Mouse (Mus musculus): Measurements from ENCODE around the gene Naa50. TPM values are rescaled to one million over a fixed set of nuclear protein-coding genes. Genes with fewer than 3 reads are reported as not detected.

Gene Naa50
- polyA plus RNA-seq, 1 experiment: 34.7 TPM

DNA sequence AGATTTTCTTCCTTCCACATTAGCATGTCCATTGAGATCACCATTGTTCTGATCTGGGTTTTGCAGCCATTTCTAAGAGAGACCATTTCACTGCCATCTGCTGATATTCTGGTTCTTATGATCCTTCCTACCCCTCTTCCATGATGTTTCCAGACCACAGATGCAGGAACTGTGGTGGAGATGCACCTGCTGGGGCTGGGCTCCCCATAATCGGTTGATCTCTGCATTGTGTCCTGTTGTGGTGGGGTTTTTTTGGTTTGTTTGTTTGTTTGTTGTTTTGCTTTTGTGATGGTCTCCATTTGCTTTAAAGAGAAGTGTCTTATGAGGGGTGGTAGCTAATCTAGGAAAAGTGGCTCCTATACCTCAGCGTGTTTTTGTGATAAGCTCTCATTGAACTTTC, 36.9 kb downstream of the Naa50 start:
- no peaks in the 10 kb centered on the region for H3K27me3 ChIP-seq (ENCODE audit: control insufficient read depth, insufficient read depth, insufficient read length)
- no peak overlapping the region for H3K4me2 ChIP-seq (ENCODE audit: low read depth)
- TF ChIP-seq POLR2AphosphoS2 (IDR thresholded peaks at IDR 0.05; ENCODE audit: insufficient read length, low read depth) (no peak), CEBPB (IDR thresholded peaks at IDR 0.05; ENCODE audit: insufficient read depth, poor library complexity, severe bottlenecking) (no peak), TCF3 (IDR thresholded peaks at IDR 0.05; ENCODE audit: insufficient read length, low read depth) (no peak), POLR2A (IDR thresholded peaks at IDR 0.05; ENCODE audit: insufficient read length, low read depth) (no peak), SRF (IDR thresholded peaks at IDR 0.05; ENCODE audit: control insufficient read depth, insufficient read length, low read depth) (no peak), MYOG (IDR thresholded peaks at IDR 0.05; ENCODE audit: control insufficient read depth in 1 of 3, insufficient read depth in 1 of 3, insufficient read length in 2 of 3, low read depth in 2 of 3) (no peak), TCF12 (IDR thresholded peaks at IDR 0.05; ENCODE audit: insufficient read depth, poor library complexity, severe bottlenecking) (no peak), E2F4 (IDR thresholded peaks at IDR 0.05; ENCODE audit: insufficient read depth) (no peak), MYOD1 (IDR thresholded peaks at IDR 0.05; ENCODE audit: control insufficient read depth in 1 of 3, insufficient read length in 2 of 3, low read depth in 2 of 3) (no peak), USF1 (IDR thresholded peaks at IDR 0.05; ENCODE audit: low read depth) (no peak), REST (IDR thresholded peaks at IDR 0.05; ENCODE audit: insufficient read depth, insufficient read length) (no peak), MAX (IDR thresholded peaks at IDR 0.05; ENCODE audit: low read depth) (no peak)
- peaks cover 36% of the 10 kb centered on the region for H3K79me2 ChIP-seq (ENCODE audit: control insufficient read depth, insufficient read depth)
- no peak overlapping the region for H3K4me3 ChIP-seq
- H3K36me3 ChIP-seq (ENCODE audit: control insufficient read depth, insufficient read depth): no peaks in the 10 kb centered on the region
- no peak overlapping the region for H3ac ChIP-seq (ENCODE audit: control insufficient read depth, insufficient read length)

GRCm38 (mm10) chr16:44178555-44178954, 38.9 kb downstream of the Naa50 start:
- no peaks in the 10 kb centered on the region for H3K36me3 ChIP-seq (ENCODE audit: control insufficient read depth, insufficient read depth)
- no peak for TF ChIP-seq REST (IDR thresholded peaks at IDR 0.05; ENCODE audit: insufficient read depth, insufficient read length)
- TF ChIP-seq SRF (IDR thresholded peaks at IDR 0.05; ENCODE audit: control insufficient read depth, insufficient read length, low read depth): no peak
- TF ChIP-seq MYOG (IDR thresholded peaks at IDR 0.05; ENCODE audit: control insufficient read depth in 1 of 3, insufficient read depth in 1 of 3, insufficient read length in 2 of 3, low read depth in 2 of 3): no peak
- TF ChIP-seq USF1 (IDR thresholded peaks at IDR 0.05; ENCODE audit: low read depth): no peak
- no peak for TF ChIP-seq TCF3 (IDR thresholded peaks at IDR 0.05; ENCODE audit: insufficient read length, low read depth)
- TF ChIP-seq E2F4 (IDR thresholded peaks at IDR 0.05; ENCODE audit: insufficient read depth): no peak
- no peak for TF ChIP-seq CEBPB (IDR thresholded peaks at IDR 0.05; ENCODE audit: insufficient read depth, poor library complexity, severe bottlenecking)
- no peak for TF ChIP-seq TCF12 (IDR thresholded peaks at IDR 0.05; ENCODE audit: insufficient read depth, poor library complexity, severe bottlenecking)
- no peaks in the 10 kb centered on the region for H3K27me3 ChIP-seq (ENCODE audit: control insufficient read depth, insufficient read depth, insufficient read length)
- H3K4me2 ChIP-seq (ENCODE audit: low read depth): no peak overlapping the region
- H3K79me2 ChIP-seq (ENCODE audit: control insufficient read depth, insufficient read depth): peaks cover 37% of the 10 kb centered on the region
- H3ac ChIP-seq (ENCODE audit: control insufficient read depth, insufficient read length): no peak overlapping the region
- H3K4me3 ChIP-seq: no peak overlapping the region

- TF ChIP-seq REST (IDR thresholded peaks at IDR 0.05; ENCODE audit: insufficient read depth, insufficient read length) (no peak), SRF (IDR thresholded peaks at IDR 0.05; ENCODE audit: control insufficient read depth, insufficient read length, low read depth) (no peak), CEBPB (IDR thresholded peaks at IDR 0.05; ENCODE audit: insufficient read depth, poor library complexity, severe bottlenecking) (no peak), E2F4 (IDR thresholded peaks at IDR 0.05; ENCODE audit: insufficient read depth) (no peak), USF1 (IDR thresholded peaks at IDR 0.05; ENCODE audit: low read depth) (no peak), POLR2A (IDR thresholded peaks at IDR 0.05; ENCODE audit: insufficient read length, low read depth) (no peak), MAX (IDR thresholded peaks at IDR 0.05; ENCODE audit: low read depth) (no peak), MYOD1 (IDR thresholded peaks at IDR 0.05; ENCODE audit: control insufficient read depth in 1 of 3, insufficient read length in 2 of 3, low read depth in 2 of 3) (no peak), MYOG (IDR thresholded peaks at IDR 0.05; ENCODE audit: control insufficient read depth in 1 of 3, insufficient read depth in 1 of 3, insufficient read length in 2 of 3, low read depth in 2 of 3) (no peak), TCF12 (IDR thresholded peaks at IDR 0.05; ENCODE audit: insufficient read depth, poor library complexity, severe bottlenecking) (no peak)
- Histone ChIP-seq H3K27me3 (ENCODE audit: control insufficient read depth, insufficient read depth, insufficient read length) (no peaks in the 10 kb centered on the region), H3ac (ENCODE audit: control insufficient read depth, insufficient read length) (no peak overlapping the region), H3K36me3 (ENCODE audit: control insufficient read depth, insufficient read depth) (no peaks in the 10 kb centered on the region), H3K4me3 (no peak overlapping the region), H3K4me2 (ENCODE audit: low read depth) (no peak overlapping the region), H3K79me2 (ENCODE audit: control insufficient read depth, insufficient read depth) (peaks cover 4% of the 10 kb centered on the region)
Observed at GRCm38 (mm10) chr16:44182597-44182996, 43.0 kb downstream of the Naa50 start.

- Histone ChIP-seq H3ac (ENCODE audit: control insufficient read depth, insufficient read length) (no peak overlapping the region), H3K36me3 (ENCODE audit: control insufficient read depth, insufficient read depth) (no peaks in the 10 kb centered on the region), H3K27me3 (ENCODE audit: control insufficient read depth, insufficient read depth, insufficient read length) (no peaks in the 10 kb centered on the region), H3K4me2 (ENCODE audit: low read depth) (no peak overlapping the region), H3K4me3 (no peak overlapping the region), H3K79me2 (ENCODE audit: control insufficient read depth, insufficient read depth) (peaks cover 3% of the 10 kb centered on the region)
- TF ChIP-seq MYOG (IDR thresholded peaks at IDR 0.05; ENCODE audit: control insufficient read depth in 1 of 3, insufficient read depth in 1 of 3, insufficient read length in 2 of 3, low read depth in 2 of 3) (no peak), MYOD1 (IDR thresholded peaks at IDR 0.05; ENCODE audit: control insufficient read depth in 1 of 3, insufficient read length in 2 of 3, low read depth in 2 of 3) (no peak), SRF (IDR thresholded peaks at IDR 0.05; ENCODE audit: control insufficient read depth, insufficient read length, low read depth) (no peak), REST (IDR thresholded peaks at IDR 0.05; ENCODE audit: insufficient read depth, insufficient read length) (no peak), TCF12 (IDR thresholded peaks at IDR 0.05; ENCODE audit: insufficient read depth, poor library complexity, severe bottlenecking) (no peak), TCF3 (IDR thresholded peaks at IDR 0.05; ENCODE audit: insufficient read length, low read depth) (no peak), E2F4 (IDR thresholded peaks at IDR 0.05; ENCODE audit: insufficient read depth) (no peak), CEBPB (IDR thresholded peaks at IDR 0.05; ENCODE audit: insufficient read depth, poor library complexity, severe bottlenecking) (no peak), USF1 (IDR thresholded peaks at IDR 0.05; ENCODE audit: low read depth) (no peak), POLR2AphosphoS2 (IDR thresholded peaks at IDR 0.05; ENCODE audit: insufficient read length, low read depth) (no peak), POLR2A (IDR thresholded peaks at IDR 0.05; ENCODE audit: insufficient read length, low read depth) (no peak), MAX (IDR thresholded peaks at IDR 0.05; ENCODE audit: low read depth) (no peak)
Observed at GRCm38 (mm10) chr16:44184769-44185168, 45.1 kb downstream of the Naa50 start.
